Mouse (Mus musculus) liver, embryonic 16.5 days (tissue): ENCODE results near the gene Olfr661. TPM values are rescaled to one million over a fixed set of nuclear protein-coding genes. Genes with fewer than 3 reads are reported as not detected.

Experiments
- ATAC-seq: fragments of 200-750 bp; cut with Nextera tagmentation; 2 replicates; pipeline ENCODE4 v1.8.0; 2017; ENCODE audit warnings: low read depth, mild to moderate bottlenecking, moderate number of reproducible peaks, moderate library complexity
- H3K27ac ChIP-seq: fragments of 300-500 bp; sonication (generic); 2 replicates; pipeline ENCODE4 v1.5.1; 2014; ENCODE audit warnings: mild to moderate bottlenecking, low read length
- H3K27me3 ChIP-seq: fragments of 300-500 bp; sonication (generic); 2 replicates; pipeline ENCODE4 v1.6.1; 2014; ENCODE audit warnings: low read depth, low read length, mixed read lengths; ENCODE audit not compliant: control insufficient read depth, insufficient read depth
- H3K36me3 ChIP-seq: fragments of 300-500 bp; sonication (generic); 2 replicates; pipeline ENCODE4 v1.6.1; 2014; ENCODE audit warnings: mild to moderate bottlenecking; ENCODE audit not compliant: control insufficient read depth, insufficient read depth
- H3K4me1 ChIP-seq: fragments of 300-500 bp; sonication (generic); 2 replicates; pipeline ENCODE4 v1.6.1; 2014; ENCODE audit warnings: low read depth, low read length, mixed read lengths; ENCODE audit not compliant: control insufficient read depth
- H3K4me2 ChIP-seq: fragments of 300-500 bp; sonication (generic); 2 replicates; pipeline ENCODE4 v1.6.1; 2014; ENCODE audit warnings: low read depth, low read length, mixed read lengths
- H3K4me3 ChIP-seq: fragments of 300-500 bp; sonication (generic); 2 replicates; pipeline ENCODE4 v1.5.1; 2014; ENCODE audit warnings: low read depth, mild to moderate bottlenecking, low read length
- H3K9ac ChIP-seq: fragments of 300-500 bp; sonication (generic); 2 replicates; pipeline ENCODE4 v1.6.1; 2014; ENCODE audit warnings: low read depth, low read length
- H3K9me3 ChIP-seq: fragments of 300-500 bp; sonication (generic); replicated peaks from 2 replicates; pipeline ENCODE4 v1.6.1; 2016; ENCODE audit warnings: low read length; ENCODE audit not compliant: control insufficient read depth
- WGBS: fragments of 180-500 bp; shearing (Covaris S2); extraction: QIAGEN DNeasy Blood & Tissue Kit; methylation state at CpG from one replicate; pipeline ENCODE4 v1.1.7; 2014; ENCODE audit not compliant: insufficient replicate concordance; 5-methylcytosine and 5-hydroxymethylcytosine counted together
- polyA plus RNA-seq: library from polyadenylated mRNA; unstranded; fragments of >200 nt; fragmentation: Nextera tagmentation; extraction: Ambion mirVana; gene quantifications from 2 replicates; pipeline ENCODE4 v1.2.1, GENCODE M21; 2015

The Olfr661 gene
- polyA plus RNA-seq = not detected in 2 replicates

- H3K36me3 ChIP-seq = no peaks in the 10 kb centered on the region
- H3K9ac ChIP-seq = no peak within 1 kb of the TSS
- no peak for ATAC-seq
- no peaks in the 10 kb centered on the region for H3K9me3 ChIP-seq
- H3K27me3 ChIP-seq = no peaks in the 10 kb centered on the region
- H3K4me1 ChIP-seq = no peaks in the 10 kb centered on the region
- WGBS = 55% methylated on average over 2 of the region's 2 CpGs
- H3K27ac ChIP-seq = no peak within 1 kb of the TSS
- no peak within 1 kb of the TSS for H3K4me3 ChIP-seq
- H3K4me2 ChIP-seq = no peak within 1 kb of the TSS
Measured at GRCm38 (mm10) chr7:104686201-104686600, at the start of gene Olfr661. Gene Olfr661 (plus strand): TSS chr7:104686501.

DNA sequence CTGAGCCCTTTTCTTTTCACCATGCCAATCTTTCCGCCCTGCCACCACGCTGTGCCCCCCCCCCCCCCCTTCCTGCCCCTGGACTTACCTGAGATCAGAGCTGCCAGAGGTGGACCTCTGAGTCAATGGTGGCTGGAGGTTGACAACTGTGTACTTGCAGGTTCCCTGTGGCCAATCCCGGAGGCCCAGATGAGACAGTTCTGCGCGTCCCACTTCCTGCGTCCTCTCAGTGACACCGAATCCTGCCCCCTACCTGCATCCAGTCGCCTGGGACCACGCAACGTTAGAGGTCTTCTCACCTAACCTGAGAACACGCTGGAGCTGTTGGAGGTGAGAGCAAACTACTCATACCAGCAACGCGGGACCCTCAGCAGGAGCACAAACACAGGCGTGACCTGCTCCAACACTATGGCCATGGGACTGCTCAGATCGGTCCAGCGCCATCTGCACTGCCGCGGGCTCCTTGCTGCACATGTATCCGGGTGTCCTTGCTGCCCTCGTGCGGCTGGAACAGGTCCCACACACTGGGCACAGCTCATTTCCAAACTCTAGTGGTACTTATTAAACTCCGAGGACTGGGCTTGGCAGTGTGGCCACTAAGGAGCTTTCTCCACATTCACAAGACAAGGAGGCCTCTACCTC is 39.3 kb upstream of the Olfr661 start, which contains the start of gene Olfr658:
Gene Olfr658, minus strand, starts transcription at position 465 of the 642 bp plus-strand sequence.
- H3K4me1 ChIP-seq = no peaks in the 10 kb centered on the region
- no peaks in the 10 kb centered on the region for H3K9me3 ChIP-seq
- H3K9ac ChIP-seq = no peak within 1 kb of the TSS
- H3K4me3 ChIP-seq = no peak within 1 kb of the TSS
- 19% methylated on average over 21 of the region's 22 CpGs for WGBS
- H3K4me2 ChIP-seq = no peak within 1 kb of the TSS
- H3K27ac ChIP-seq = no peak within 1 kb of the TSS
- ATAC-seq = 0 out of 2 replicates have a peak, but pooled peaks have one; percentile 30
- H3K27me3 ChIP-seq = no peaks in the 10 kb centered on the region
- no peaks in the 10 kb centered on the region for H3K36me3 ChIP-seq

DNA sequence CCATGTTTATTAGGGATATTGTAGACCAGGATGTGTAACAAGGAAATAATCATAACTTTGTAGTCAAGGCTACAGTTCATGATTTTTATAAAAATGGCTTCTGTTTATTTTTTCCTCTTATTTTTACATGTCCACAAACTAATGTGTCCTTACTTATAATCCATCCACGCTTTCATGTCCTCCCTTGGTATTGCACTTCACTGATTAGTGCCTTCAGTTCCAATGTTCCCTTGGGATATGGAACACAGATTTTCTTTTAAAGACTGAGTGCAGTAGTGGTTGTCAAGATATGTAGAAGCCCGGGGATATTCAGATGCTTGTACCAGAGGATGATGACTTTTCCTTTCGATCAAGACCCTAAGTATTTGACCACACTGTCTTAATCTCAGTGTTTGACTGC is 19.8 kb upstream of the Olfr661 start, which contains the start of gene Olfr659:
Gene Olfr659, plus strand, starts transcription at position 301 of the 400 bp plus-strand sequence.
- Histone ChIP-seq H3K36me3 (no peaks in the 10 kb centered on the region), H3K27me3 (no peaks in the 10 kb centered on the region), H3K4me2 (no peak within 1 kb of the TSS), H3K9me3 (no peaks in the 10 kb centered on the region), H3K9ac (no peak within 1 kb of the TSS), H3K4me3 (no peak within 1 kb of the TSS), H3K27ac (no peak within 1 kb of the TSS), H3K4me1 (no peaks in the 10 kb centered on the region)
- WGBS = 57% methylated on average over 3 of the region's 3 CpGs
- no peak for ATAC-seq

Other genes with a start within 250 kb of the Olfr661 start
- gene Trim30a, start 221.3 kb upstream of the Olfr661 start, polyA plus RNA-seq = 2.3 and 2.6 TPM in 2 replicates
- gene Trim30d, start 178.7 kb upstream of the Olfr661 start, polyA plus RNA-seq = 0.72 and 0.78 TPM in 2 replicates
- gene Olfr651, start 136.4 kb upstream of the Olfr661 start, polyA plus RNA-seq = not detected in 2 replicates
- gene Olfr652, start 125.6 kb upstream of the Olfr661 start, polyA plus RNA-seq = not detected in 2 replicates
- gene Olfr653, start 109.2 kb upstream of the Olfr661 start, polyA plus RNA-seq = not detected in 2 replicates
- not detected in 2 replicates for gene Olfr654, start 99.5 kb upstream of the Olfr661 start, polyA plus RNA-seq
- not detected in 2 replicates for gene Olfr655, start 84.7 kb upstream of the Olfr661 start, polyA plus RNA-seq
- gene Olfr656, start 72.5 kb upstream of the Olfr661 start, polyA plus RNA-seq = not detected in 2 replicates
- gene Olfr657, start 61.7 kb upstream of the Olfr661 start, polyA plus RNA-seq = not detected in 2 replicates
- not detected in 2 replicates for gene Olfr658, start 39.2 kb upstream of the Olfr661 start, polyA plus RNA-seq
- gene Olfr659, start 19.7 kb upstream of the Olfr661 start, polyA plus RNA-seq = not detected in 2 replicates
- gene Usp17le, start 91.0 kb downstream of the Olfr661 start, polyA plus RNA-seq = not detected in 2 replicates
- not detected in 2 replicates for gene Usp17lb, start 156.1 kb downstream of the Olfr661 start, polyA plus RNA-seq
- not detected in 2 replicates for gene Usp17la, start 170.5 kb downstream of the Olfr661 start, polyA plus RNA-seq
- not detected in 2 replicates for gene Olfr665, start 191.5 kb downstream of the Olfr661 start, polyA plus RNA-seq
- 0.05 TPM in 1 of 2 replicates, not detected in the other for gene Olfr666, start 209.5 kb downstream of the Olfr661 start, polyA plus RNA-seq
- gene Olfr667, start 235.0 kb downstream of the Olfr661 start, polyA plus RNA-seq = not detected in 2 replicates
- gene Olfr668, start 241.6 kb downstream of the Olfr661 start, polyA plus RNA-seq = not detected in 2 replicates
- gene Olfr669, start 247.7 kb downstream of the Olfr661 start, polyA plus RNA-seq = not detected in 2 replicates